Mouse (Mus musculus) ZHBTc4 (cell line): Measurements from ENCODE around the gene Rasal2.
A peak's percentile ranks its signal among the peaks of the same experiment; 100 is the strongest.

Source experiments
- DNase-seq: peaks from one replicate; pipeline ENCODE4 v3.0.0-alpha.2; 2011; ENCODE audit warnings: low read depth, low spot score

Rasal2 gene

GRCm38 (mm10) chr1:157143326-157143932, 269.0 kb downstream of the Rasal2 start:
- DNase-seq: no peak

- no peak for DNase-seq
These were observed 271.4 kb downstream of the Rasal2 start for GRCm38 (mm10) chr1:157141014-157141413.

GRCm38 (mm10) chr1:157137854-157138241, 274.5 kb downstream of the Rasal2 start:
- no peak for DNase-seq

GRCm38 (mm10) chr1:157137132-157137853, 275.1 kb downstream of the Rasal2 start:
- peak; percentile 14 for DNase-seq

- DNase-seq: no peak
These were observed 284.2 kb downstream of the Rasal2 start for GRCm38 (mm10) chr1:157128219-157128618.

GRCm38 (mm10) chr1:157123836-157124235, 288.6 kb downstream of the Rasal2 start:
- no peak for DNase-seq

- no peak for DNase-seq
These were observed 293.2 kb downstream of the Rasal2 start for GRCm38 (mm10) chr1:157119168-157119567.

- no peak for DNase-seq
These were observed 295.0 kb downstream of the Rasal2 start for GRCm38 (mm10) chr1:157117440-157117839.

- no peak for DNase-seq
These were observed 297.9 kb downstream of the Rasal2 start for GRCm38 (mm10) chr1:157114492-157114891.

GRCm38 (mm10) chr1:157110287-157110835, 302.0 kb downstream of the Rasal2 start:
- no peak for DNase-seq

- no peak for DNase-seq
These were observed 303.8 kb downstream of the Rasal2 start, which contains the start of gene Tex35 for GRCm38 (mm10) chr1:157108580-157108979. Gene Tex35, minus strand, starts transcription at chr1:157108680.

GRCm38 (mm10) chr1:157101122-157101865, 311.1 kb downstream of the Rasal2 start:
- DNase-seq: peak; percentile 60

- no peak for DNase-seq
These were observed 316.9 kb downstream of the Rasal2 start for GRCm38 (mm10) chr1:157095534-157095933.

GRCm38 (mm10) chr1:157092622-157093021, 319.8 kb downstream of the Rasal2 start:
- no peak for DNase-seq

- no peak for DNase-seq
These were observed 320.3 kb downstream of the Rasal2 start for GRCm38 (mm10) chr1:157092140-157092539.

- DNase-seq: no peak
These were observed 321.6 kb downstream of the Rasal2 start for GRCm38 (mm10) chr1:157090835-157091234.

GRCm38 (mm10) chr1:157086097-157086994, 326.0 kb downstream of the Rasal2 start:
- DNase-seq: peak; percentile 92
